Mouse (Mus musculus): ENCODE measurements at regions not wholly inside any gene's neighbourhood (a gene's known extent, or its start where the extent isn't known, plus 50 kb on each side); places are given as distances from the start of the nearest gene placed in this dataset.

DNA sequence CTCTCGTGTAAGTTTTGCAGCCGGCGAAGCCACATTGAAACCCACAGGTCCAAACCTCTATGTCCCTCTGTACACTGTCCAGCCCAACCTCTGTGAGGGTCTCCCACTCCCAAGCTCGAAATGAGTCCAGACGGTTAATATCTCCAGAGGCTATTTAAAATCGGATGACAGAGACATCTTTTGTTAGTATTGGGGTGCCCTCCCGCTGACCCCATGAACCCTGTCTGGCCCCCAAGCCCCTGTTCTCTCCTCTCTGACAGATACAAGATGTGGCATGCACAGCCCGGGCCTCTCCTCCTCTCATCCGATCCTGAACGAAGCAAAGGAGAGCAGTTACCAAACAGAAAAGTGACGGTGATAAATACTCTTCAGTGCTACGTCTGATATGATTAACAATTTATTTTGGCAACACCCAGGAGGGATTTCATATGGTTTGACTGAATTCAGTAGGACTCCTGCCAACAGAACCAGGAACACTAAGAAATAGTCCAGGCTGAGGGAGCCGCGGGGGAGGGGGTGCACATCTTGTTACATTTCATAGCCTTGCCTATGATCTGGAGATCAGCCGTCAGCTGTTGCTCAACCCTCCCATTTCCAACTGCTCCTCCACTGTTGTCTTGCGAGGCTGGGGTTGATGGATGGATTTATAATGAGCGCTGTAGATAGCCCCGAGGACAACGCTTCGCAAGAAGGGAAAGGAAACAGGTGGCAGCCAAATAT is 266.6 kb upstream of the Klf3 start:
- TF ChIP-seq TAL1 (IDR thresholded peaks at IDR 0.05; ENCODE audit: low read length) (no peak), GATA1 (IDR thresholded peaks at IDR 0.05; ENCODE audit: low read length) (no peak)

All from erythroblast, embryonic 14.5 days (primary cell).